29 mouse cellular contexts compared by ENCODE assay signal in the genomic region with DNA sequence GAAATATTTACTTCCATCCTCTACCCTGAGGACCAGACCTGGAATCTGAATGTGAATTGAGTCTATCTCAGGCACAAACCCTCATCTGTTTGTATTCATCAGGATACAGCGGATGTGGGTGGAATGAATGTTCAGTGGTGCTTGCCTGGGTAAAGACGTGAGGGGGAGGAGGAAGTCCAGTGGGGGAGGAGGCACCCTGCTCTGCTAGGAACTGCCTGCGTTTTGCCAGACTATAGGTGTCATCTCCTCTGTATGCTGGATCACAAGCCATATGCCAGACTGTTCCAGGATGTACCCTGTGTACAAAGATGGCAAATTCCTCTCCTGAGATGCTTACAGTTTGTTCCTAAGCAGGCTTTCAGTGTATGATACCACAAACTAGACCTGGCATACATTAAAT.
DNase-seq lines count a peak whose midpoint lies in the region; ATAC-seq lines count a peak whose summit lies in the region.
"Had no signal": no experiment of that assay in that cellular context is flagged by ENCODE, and none has a peak within 500 bp of the region (broad histone marks: within the 10 kb centered on the region; RNA-seq: fewer than 3 reads in every experiment).

No protein-coding gene starts in this region.

- ATAC-seq in heart, embryonic 12.5 days (ENCODE audit: insufficient number of reproducible peaks, low FRiP score) = no peak
- ATAC-seq: forebrain, embryonic 13.5 days; inflammation-experienced regulatory T-cells, adult 6 months; lung, postnatal 0 days had no signal

- H3K27me3 ChIP-seq in heart, embryonic 12.5 days (replicated peaks) = no peaks in the 10 kb centered on the region
- H3K27me3 ChIP-seq: forebrain, embryonic 13.5 days; hindbrain, embryonic 15.5 days; limb, embryonic 15.5 days; liver, embryonic 13.5 days; neural tube, embryonic 13.5 days had no signal

- intact Hi-C loops in left cerebral cortex, postnatal 4 days (cut with DNase I) = no loop called here

- no peak overlapping the region for H3K27ac ChIP-seq in heart, embryonic 12.5 days (ENCODE audit: poor library complexity, severe bottlenecking)
- H3K27ac ChIP-seq: forebrain, embryonic 13.5 days; heart, adult 2 months; hindbrain, embryonic 10.5 days; hindbrain, embryonic 15.5 days; limb, embryonic 10.5 days; limb, embryonic 15.5 days; liver, embryonic 13.5 days; macrophage; midbrain, embryonic 10.5 days; neural tube, embryonic 13.5 days had no signal

- H3K36me3 ChIP-seq in heart, embryonic 12.5 days = no peaks in the 10 kb centered on the region
- H3K36me3 ChIP-seq: hindbrain, embryonic 10.5 days; hindbrain, embryonic 15.5 days; limb, embryonic 10.5 days; limb, embryonic 15.5 days; liver, embryonic 13.5 days; midbrain, embryonic 10.5 days; neural tube, embryonic 13.5 days had no signal

- H3K9ac ChIP-seq in heart, embryonic 12.5 days = no peak overlapping the region
- H3K9ac ChIP-seq: forebrain, embryonic 13.5 days; hindbrain, embryonic 15.5 days; limb, embryonic 15.5 days; liver, embryonic 13.5 days; neural tube, embryonic 13.5 days had no signal

- H3K4me3 ChIP-seq in heart, embryonic 12.5 days = no peak overlapping the region
- H3K4me3 ChIP-seq: forebrain, embryonic 13.5 days; heart, adult 2 months; hindbrain, embryonic 10.5 days; hindbrain, embryonic 15.5 days; limb, embryonic 10.5 days; limb, embryonic 15.5 days; liver, embryonic 13.5 days; midbrain, embryonic 10.5 days; neural tube, embryonic 13.5 days had no signal

- no peaks in the 10 kb centered on the region for H3K4me1 ChIP-seq in heart, embryonic 12.5 days (replicated peaks)
- H3K4me1 ChIP-seq: forebrain, embryonic 13.5 days; hindbrain, embryonic 10.5 days; hindbrain, embryonic 15.5 days; limb, embryonic 15.5 days; liver, embryonic 13.5 days; midbrain, embryonic 10.5 days; neural tube, embryonic 13.5 days had no signal

- 65% methylated on average over 3 of the region's 3 CpGs for WGBS in heart, embryonic 12.5 days

- no peak overlapping the region for H3K4me2 ChIP-seq in heart, embryonic 12.5 days
- H3K4me2 ChIP-seq: forebrain, embryonic 13.5 days; hindbrain, embryonic 15.5 days; limb, embryonic 15.5 days; liver, embryonic 13.5 days; neural tube, embryonic 13.5 days had no signal

- peak; percentile 29 for DNase-seq in left cerebral cortex, adult 11 months (ENCODE audit: low spot score)
- no peak for DNase-seq in left cerebral cortex, postnatal 4 days
- DNase-seq in right cerebral cortex, postnatal 25 days = peak; percentile 8
- DNase-seq in right cerebral cortex, postnatal 4 days = no peak
- peak; percentile 20 to 62 for DNase-seq in left cerebral cortex, adult 9 months (ENCODE audit: low spot score in 2 of 2)
- peak; percentile 57 for DNase-seq in telencephalon, adult 2 months (ENCODE audit: low read depth, low spot score)
- no peak for DNase-seq in adrenal gland, adult 2 months
- DNase-seq: adrenal gland, adult 8-10 months; B cell, adult 2 months; cerebellum, adult 8-10 months; cerebellum, postnatal 25 days; heart, adult 2 months; heart, postnatal 14 days; kidney, adult 11 months; kidney, postnatal 14 days; liver, embryonic 13.5 days; lung, adult 18-20 months; thymus, postnatal 14 days had no signal

- H3K9me3 ChIP-seq in heart, embryonic 12.5 days (replicated peaks) = peaks cover 5% of the 10 kb centered on the region
- H3K9me3 ChIP-seq: forebrain, embryonic 13.5 days; hindbrain, embryonic 10.5 days; hindbrain, embryonic 15.5 days; limb, embryonic 10.5 days; limb, embryonic 15.5 days; neural tube, embryonic 13.5 days had no signal

Comparison
In these comparisons a context has a peak if more than half of its experiments do, and no peak if none do; other contexts are left out.
1. DNase-seq: peak in left cerebral cortex, adult 11 months (single experiment), right cerebral cortex, postnatal 25 days (single experiment), left cerebral cortex, adult 9 months (2 of 2) and telencephalon, adult 2 months (single experiment); none in left cerebral cortex, postnatal 4 days (single experiment), right cerebral cortex, postnatal 4 days (single experiment) and adrenal gland, adult 2 months (single experiment).